Mouse (Mus musculus) megakaryocyte, embryonic 14.5 days (primary cell): Measurements from ENCODE around the gene Dolk.

Experiments used
- FLI1 ChIP-seq: IDR thresholded peaks from 2 replicates; pipeline ENCODE4 v1.6.1; 2012; ENCODE audit warnings: low read length, inconsistent platforms, mixed read lengths
- GATA1 ChIP-seq: IDR thresholded peaks from 3 replicates; pipeline ENCODE4 v1.6.1; 2012; ENCODE audit warnings: mixed read lengths, low read length, inconsistent platforms, borderline replicate concordance

- TF ChIP-seq GATA1 (no peak), FLI1 (no peak)
Observed at GRCm38 (mm10) chr2:30235593-30235992, 50.5 kb downstream of the Dolk start.
